Mouse (Mus musculus): ENCODE results near the gene Mrpl2. TPM values are rescaled to one million over a fixed set of nuclear protein-coding genes. Genes with fewer than 3 reads are reported as not detected.
A peak's percentile ranks its signal among the peaks of the same experiment; 100 is the strongest.

The Mrpl2 gene
- polyA plus RNA-seq, 1 experiment = 151 TPM

DNA sequence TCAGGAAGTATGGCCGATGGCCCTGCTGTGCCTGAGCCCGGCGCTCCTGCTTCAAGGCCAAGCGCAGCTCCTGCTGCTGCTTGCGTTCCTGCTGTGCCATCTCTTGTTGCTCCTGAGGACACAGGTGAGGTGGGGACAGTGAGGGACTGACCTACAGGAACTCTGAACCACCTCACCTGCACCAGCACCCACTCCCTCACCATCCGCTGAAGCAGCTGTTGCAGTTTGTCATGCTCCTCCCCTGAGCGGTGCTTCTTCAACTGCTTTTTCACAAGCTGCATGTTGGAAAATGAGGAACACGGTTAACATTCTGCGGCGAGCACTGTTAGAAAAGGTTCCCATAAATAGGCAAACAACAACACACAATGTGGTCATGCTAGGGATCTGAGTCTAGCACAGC is 23.9 kb downstream of the Mrpl2 start:
- peaks cover 37% of the 10 kb centered on the region for H3K79me2 ChIP-seq (ENCODE audit: control insufficient read depth, insufficient read depth)
- no peak overlapping the region for H3K4me3 ChIP-seq (ENCODE audit: insufficient read depth, poor library complexity, severe bottlenecking)
- no peaks in the 10 kb centered on the region for H3K27me3 ChIP-seq (ENCODE audit: control insufficient read depth, insufficient read depth, insufficient read length)
- peaks cover 25% of the 10 kb centered on the region for H3K79me3 ChIP-seq (ENCODE audit: low read depth)
- no peak for TF ChIP-seq MAX (IDR thresholded peaks at IDR 0.05)
- TF ChIP-seq MYOD1 (IDR thresholded peaks at IDR 0.05; ENCODE audit: control insufficient read depth, insufficient read length, low read depth) = no peak
- TF ChIP-seq CEBPB (IDR thresholded peaks at IDR 0.05; ENCODE audit: low read depth) = no peak
- no peak for TF ChIP-seq FOSL1 (IDR thresholded peaks at IDR 0.05; ENCODE audit: insufficient read depth, low read length, poor library complexity, severe bottlenecking)
- TF ChIP-seq USF1 (IDR thresholded peaks at IDR 0.05; ENCODE audit: low read depth) = no peak
- no peak for TF ChIP-seq CTCF (IDR thresholded peaks at IDR 0.05; ENCODE audit: control insufficient read depth, insufficient read depth, insufficient read length)
- no peak for TF ChIP-seq MYOG (IDR thresholded peaks at IDR 0.05; ENCODE audit: control insufficient read depth, extremely low read depth, insufficient read length)
- H3ac ChIP-seq (ENCODE audit: control insufficient read depth, insufficient read length, low read depth) = no peak overlapping the region
- H3K36me3 ChIP-seq (ENCODE audit: control insufficient read depth, insufficient read depth) = peaks cover 34% of the 10 kb centered on the region

DNA sequence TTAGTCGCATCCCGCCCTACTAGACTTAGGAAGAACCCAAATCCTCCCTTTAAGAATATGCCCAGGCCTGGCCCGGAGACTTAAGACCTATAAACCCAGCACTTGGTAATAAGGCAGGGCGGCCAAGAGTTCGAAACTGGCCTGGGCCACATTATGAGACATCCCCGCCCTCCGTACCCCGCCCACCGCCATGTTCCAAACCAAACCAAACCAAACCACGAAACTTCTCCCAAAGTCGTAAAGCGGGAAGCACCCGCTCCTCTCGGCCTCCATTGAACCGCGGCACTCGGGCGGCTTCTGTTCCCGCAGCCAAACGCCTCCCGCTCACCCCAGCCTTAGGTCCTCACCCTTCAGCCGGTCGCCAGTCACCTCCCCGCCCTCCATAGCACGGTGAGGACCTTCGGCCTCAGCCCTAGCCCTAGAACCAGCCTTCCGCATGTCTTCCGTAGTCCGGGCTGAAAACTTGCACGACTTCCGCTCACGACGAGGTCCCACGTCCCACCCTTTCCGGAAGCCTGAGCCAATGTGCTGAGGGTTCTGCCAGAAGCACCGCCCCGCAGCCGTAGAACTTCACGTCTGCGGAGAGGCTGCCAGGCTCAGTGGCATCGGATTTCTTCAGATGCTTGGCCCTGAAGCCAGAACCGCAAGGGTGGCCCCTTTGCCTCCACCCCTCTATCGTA is 28.0 kb downstream of the Mrpl2 start, which contains the start of gene Rrp36:
Gene Rrp36, minus strand, starts transcription at position 503 of the 680 bp plus-strand sequence.
- TF ChIP-seq MAX (IDR thresholded peaks at IDR 0.05) (peak; percentile 74), FOSL1 (IDR thresholded peaks at IDR 0.05; ENCODE audit: insufficient read depth, low read length, poor library complexity, severe bottlenecking) (no peak)
- Histone ChIP-seq H3K36me3 (ENCODE audit: control insufficient read depth, insufficient read depth) (peaks cover 59% of the 10 kb centered on the region), H3K27me3 (ENCODE audit: control insufficient read depth, insufficient read depth, insufficient read length) (no peaks in the 10 kb centered on the region), H3ac (ENCODE audit: control insufficient read depth, insufficient read length, low read depth) (peak within 1 kb of the TSS; percentile 92), H3K79me3 (ENCODE audit: low read depth) (peaks cover 31% of the 10 kb centered on the region), H3K4me3 (ENCODE audit: insufficient read depth, poor library complexity, severe bottlenecking) (peak within 1 kb of the TSS; percentile 75), H3K79me2 (ENCODE audit: control insufficient read depth, insufficient read depth) (peaks cover 55% of the 10 kb centered on the region)

DNA sequence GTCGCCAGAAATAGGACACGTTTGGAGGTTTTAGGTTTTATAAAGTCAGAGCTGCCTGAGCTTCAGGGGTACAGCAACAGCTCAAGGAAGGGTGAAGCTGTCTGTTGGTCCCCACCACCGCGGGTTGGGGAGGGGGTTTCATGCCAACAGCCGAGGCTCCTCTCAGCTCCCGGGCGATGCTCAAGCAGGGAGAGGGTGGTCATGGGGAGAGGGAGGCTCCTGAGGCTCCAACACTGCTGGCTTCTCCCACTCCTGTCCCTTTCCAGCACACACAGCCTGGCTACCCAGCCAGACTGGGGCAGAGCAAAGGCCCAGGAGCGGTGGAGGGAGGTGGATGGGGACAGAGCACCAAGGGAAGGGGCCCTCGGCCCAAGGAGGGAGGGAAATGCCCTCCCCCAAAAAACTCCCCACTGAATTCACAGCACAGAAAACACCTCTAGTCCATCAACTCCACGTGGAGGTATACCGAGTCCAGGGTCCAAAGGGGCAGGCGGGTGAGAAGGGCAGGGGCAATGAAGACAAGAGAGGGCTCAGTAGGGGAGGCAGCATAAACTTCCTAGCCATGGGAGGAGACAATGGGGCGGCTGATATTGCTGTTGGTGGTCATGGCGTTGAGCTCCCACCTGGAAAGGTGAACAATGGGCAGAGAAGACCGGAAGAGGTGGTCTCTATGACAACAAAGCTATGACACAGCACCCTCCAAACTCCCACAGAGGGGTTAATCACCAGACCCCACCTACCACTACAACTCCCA is 28.7 kb downstream of the Mrpl2 start:
- H3ac ChIP-seq (ENCODE audit: control insufficient read depth, insufficient read length, low read depth) = peak overlapping the region; percentile 62
- H3K4me3 ChIP-seq (ENCODE audit: insufficient read depth, poor library complexity, severe bottlenecking) = peak overlapping the region; percentile 6
- peaks cover 38% of the 10 kb centered on the region for H3K79me3 ChIP-seq (ENCODE audit: low read depth)
- no peak for TF ChIP-seq MYOD1 (IDR thresholded peaks at IDR 0.05; ENCODE audit: control insufficient read depth, insufficient read length, low read depth)
- no peak for TF ChIP-seq USF1 (IDR thresholded peaks at IDR 0.05; ENCODE audit: low read depth)
- no peak for TF ChIP-seq FOSL1 (IDR thresholded peaks at IDR 0.05; ENCODE audit: insufficient read depth, low read length, poor library complexity, severe bottlenecking)
- no peak for TF ChIP-seq MYOG (IDR thresholded peaks at IDR 0.05; ENCODE audit: control insufficient read depth, extremely low read depth, insufficient read length)
- no peak for TF ChIP-seq CEBPB (IDR thresholded peaks at IDR 0.05; ENCODE audit: low read depth)
- no peak for TF ChIP-seq CTCF (IDR thresholded peaks at IDR 0.05; ENCODE audit: control insufficient read depth, insufficient read depth, insufficient read length)
- no peak for TF ChIP-seq MAX (IDR thresholded peaks at IDR 0.05)
- peaks cover 62% of the 10 kb centered on the region for H3K79me2 ChIP-seq (ENCODE audit: control insufficient read depth, insufficient read depth)
- peaks cover 54% of the 10 kb centered on the region for H3K36me3 ChIP-seq (ENCODE audit: control insufficient read depth, insufficient read depth)
- H3K27me3 ChIP-seq (ENCODE audit: control insufficient read depth, insufficient read depth, insufficient read length) = no peaks in the 10 kb centered on the region

DNA sequence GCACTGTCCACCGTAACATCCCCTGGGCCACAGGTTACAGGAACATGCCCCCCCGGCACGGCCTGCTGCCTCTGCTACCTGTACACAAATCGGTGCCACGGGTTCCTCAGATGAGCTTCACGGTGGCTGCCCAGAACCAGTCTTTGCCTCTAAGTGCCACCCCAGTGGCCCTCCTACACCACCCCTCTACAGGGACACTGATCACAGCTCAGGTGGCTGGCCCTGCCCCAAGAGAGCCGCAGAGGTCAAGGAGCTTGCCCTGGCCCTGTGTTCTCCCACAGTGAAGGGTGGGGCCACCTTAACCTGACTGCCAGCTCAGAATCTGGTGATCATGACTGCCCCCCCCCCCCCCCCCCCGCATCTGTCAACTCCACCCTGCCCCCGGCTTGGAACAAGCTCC is 32.4 kb downstream of the Mrpl2 start, which contains the start of gene Mea1:
Gene Mea1, plus strand, starts transcription at position 378 of the 400 bp plus-strand sequence.
- Histone ChIP-seq H3K36me3 (ENCODE audit: control insufficient read depth, insufficient read depth) (peaks cover 37% of the 10 kb centered on the region), H3K79me2 (ENCODE audit: control insufficient read depth, insufficient read depth) (peaks cover 52% of the 10 kb centered on the region), H3ac (ENCODE audit: control insufficient read depth, insufficient read length, low read depth) (no peak within 1 kb of the TSS), H3K4me3 (ENCODE audit: insufficient read depth, poor library complexity, severe bottlenecking) (peak within 1 kb of the TSS; percentile 91), H3K27me3 (ENCODE audit: control insufficient read depth, insufficient read depth, insufficient read length) (no peaks in the 10 kb centered on the region), H3K79me3 (ENCODE audit: low read depth) (peaks cover 23% of the 10 kb centered on the region)
- no peak for TF ChIP-seq MAX (IDR thresholded peaks at IDR 0.05)
- no peak for TF ChIP-seq MYOG (IDR thresholded peaks at IDR 0.05; ENCODE audit: control insufficient read depth, extremely low read depth, insufficient read length)
- no peak for TF ChIP-seq MYOD1 (IDR thresholded peaks at IDR 0.05; ENCODE audit: control insufficient read depth, insufficient read length, low read depth)
- TF ChIP-seq FOSL1 (IDR thresholded peaks at IDR 0.05; ENCODE audit: insufficient read depth, low read length, poor library complexity, severe bottlenecking) = no peak
- no peak for TF ChIP-seq USF1 (IDR thresholded peaks at IDR 0.05; ENCODE audit: low read depth)
- no peak for TF ChIP-seq CEBPB (IDR thresholded peaks at IDR 0.05; ENCODE audit: low read depth)
- no peak for TF ChIP-seq CTCF (IDR thresholded peaks at IDR 0.05; ENCODE audit: control insufficient read depth, insufficient read depth, insufficient read length)

DNA sequence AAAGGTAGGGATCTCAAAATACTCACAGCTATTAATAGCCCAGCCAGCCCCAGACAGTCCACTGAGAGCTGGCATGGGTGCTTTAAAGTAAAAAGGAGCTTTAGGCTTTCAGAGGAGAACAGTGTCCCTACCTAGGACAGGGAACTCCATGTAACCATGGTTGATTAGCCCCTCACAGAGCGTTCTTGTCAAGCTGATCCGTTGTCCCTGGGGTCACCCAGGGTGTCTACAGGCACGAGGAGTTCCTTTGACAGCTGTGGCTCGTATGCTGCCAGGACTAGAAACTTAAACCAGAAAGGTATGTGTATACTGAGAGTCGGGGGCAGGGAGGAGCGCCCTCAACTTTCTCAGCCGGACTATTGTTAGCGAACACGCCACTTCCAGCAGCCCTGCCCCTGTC is 32.9 kb downstream of the Mrpl2 start:
- Histone ChIP-seq H3K27me3 (ENCODE audit: control insufficient read depth, insufficient read depth, insufficient read length) (no peaks in the 10 kb centered on the region), H3K4me3 (ENCODE audit: insufficient read depth, poor library complexity, severe bottlenecking) (no peak overlapping the region), H3K79me2 (ENCODE audit: control insufficient read depth, insufficient read depth) (peaks cover 47% of the 10 kb centered on the region), H3ac (ENCODE audit: control insufficient read depth, insufficient read length, low read depth) (no peak overlapping the region), H3K36me3 (ENCODE audit: control insufficient read depth, insufficient read depth) (peaks cover 42% of the 10 kb centered on the region), H3K79me3 (ENCODE audit: low read depth) (peaks cover 19% of the 10 kb centered on the region)
- TF ChIP-seq MAX (IDR thresholded peaks at IDR 0.05) (no peak), USF1 (IDR thresholded peaks at IDR 0.05; ENCODE audit: low read depth) (no peak), FOSL1 (IDR thresholded peaks at IDR 0.05; ENCODE audit: insufficient read depth, low read length, poor library complexity, severe bottlenecking) (no peak), CEBPB (IDR thresholded peaks at IDR 0.05; ENCODE audit: low read depth) (no peak), MYOD1 (IDR thresholded peaks at IDR 0.05; ENCODE audit: control insufficient read depth, insufficient read length, low read depth) (no peak), MYOG (IDR thresholded peaks at IDR 0.05; ENCODE audit: control insufficient read depth, extremely low read depth, insufficient read length) (no peak), CTCF (IDR thresholded peaks at IDR 0.05; ENCODE audit: control insufficient read depth, insufficient read depth, insufficient read length) (no peak)
